Mouse (Mus musculus): ENCODE results near the gene Baat.
"Not testable (repeated sequence)": the region's sequence is repeated elsewhere in the genome, so short reads cannot be mapped to it uniquely, and the experiment has no call there.

Baat gene

DNA sequence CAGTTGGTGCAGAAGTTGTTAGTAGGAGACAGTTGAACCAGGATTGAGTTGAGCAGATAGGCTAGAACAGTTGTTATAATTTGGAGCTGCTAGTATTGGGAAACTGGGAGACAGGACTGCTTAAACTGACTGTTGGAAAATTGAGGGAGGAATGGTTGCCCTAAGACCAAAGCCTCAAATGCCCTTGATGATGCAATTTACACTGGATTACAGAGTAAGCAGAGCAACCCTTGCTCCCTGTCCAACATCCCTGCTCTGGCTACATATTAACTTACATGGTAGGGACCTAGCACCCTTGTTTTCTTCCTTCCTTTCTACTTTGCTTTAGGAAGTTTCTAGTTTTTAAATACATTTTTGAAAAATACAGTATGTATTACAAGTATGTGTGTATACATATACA is 20.9 kb downstream of the Baat start:
- no peak for DNase-seq (ENCODE audit: low read depth, low spot score)

DNA sequence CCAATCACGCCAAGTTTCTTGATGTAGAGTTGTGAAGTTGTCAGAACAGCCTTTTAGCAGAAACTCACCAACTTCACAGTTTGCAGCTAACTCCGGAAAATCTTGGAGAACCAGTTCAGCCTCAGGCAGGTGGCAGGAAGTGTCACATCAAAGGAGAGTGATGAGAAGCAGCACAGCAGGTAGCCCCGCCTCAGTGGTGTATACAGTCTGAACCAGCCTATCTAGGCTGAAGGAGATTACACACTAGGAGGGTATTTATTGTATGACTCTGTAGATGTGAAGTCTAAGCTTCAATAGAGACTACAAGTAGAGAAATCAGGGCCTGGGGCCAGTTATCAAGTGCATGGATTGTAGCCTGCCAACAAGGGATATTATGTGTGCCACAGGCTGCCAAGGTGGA is 25.5 kb downstream of the Baat start:
- no peak for DNase-seq (ENCODE audit: low read depth, low spot score)

DNA sequence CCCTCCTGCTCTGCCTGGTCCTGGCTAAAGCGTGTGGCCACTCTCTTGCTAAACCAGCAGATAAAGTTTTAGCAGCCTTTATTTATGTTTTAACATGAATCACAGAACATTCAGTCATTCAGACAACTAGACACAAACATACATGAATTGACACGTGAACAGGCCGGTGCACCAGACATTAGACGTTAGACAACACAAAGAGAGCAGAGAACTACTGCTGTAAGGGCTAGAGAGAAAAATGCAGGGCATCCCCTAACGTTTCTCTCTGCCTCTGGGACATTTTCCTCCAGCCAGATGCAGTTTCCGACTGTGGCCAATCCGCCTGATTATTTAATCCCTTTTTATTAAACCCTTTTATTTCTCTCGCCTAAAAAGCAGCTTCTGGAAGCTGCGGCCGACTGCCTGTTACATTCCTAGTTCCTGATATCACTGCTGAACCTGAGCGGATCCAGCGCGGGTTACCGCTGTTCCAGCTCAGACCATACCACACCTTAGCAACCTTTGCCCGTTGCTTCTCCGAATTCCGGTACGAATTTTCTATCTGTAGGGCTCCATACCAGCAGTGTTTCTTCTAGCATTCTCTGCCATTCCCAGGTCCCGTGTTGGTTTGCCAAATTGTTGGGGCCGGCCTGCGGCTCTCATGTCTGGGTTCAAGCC is 26.1 kb downstream of the Baat start:
- no peak for DNase-seq (ENCODE audit: low read depth, low spot score)

DNA sequence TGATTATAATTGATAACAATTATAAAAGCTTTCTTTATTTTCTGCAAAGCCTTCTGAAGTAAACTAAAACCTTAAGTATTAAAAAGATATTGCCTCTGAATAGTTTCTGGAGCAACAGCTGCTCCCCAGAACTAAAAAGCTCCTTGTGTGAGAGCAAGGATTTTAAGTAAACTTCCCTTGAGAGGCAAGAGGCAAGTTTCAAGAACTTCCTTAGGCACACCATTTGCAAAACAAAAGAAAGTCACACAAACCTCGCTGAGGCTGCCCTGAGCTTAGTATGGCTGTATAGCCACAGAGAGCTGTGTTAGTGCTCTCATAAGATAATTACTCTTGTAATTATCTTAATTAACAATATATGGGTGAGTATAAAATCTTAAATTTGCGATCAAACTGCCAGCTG is 27.3 kb downstream of the Baat start:
- DNase-seq (ENCODE audit: low read depth, low spot score): peak; percentile 35

DNA sequence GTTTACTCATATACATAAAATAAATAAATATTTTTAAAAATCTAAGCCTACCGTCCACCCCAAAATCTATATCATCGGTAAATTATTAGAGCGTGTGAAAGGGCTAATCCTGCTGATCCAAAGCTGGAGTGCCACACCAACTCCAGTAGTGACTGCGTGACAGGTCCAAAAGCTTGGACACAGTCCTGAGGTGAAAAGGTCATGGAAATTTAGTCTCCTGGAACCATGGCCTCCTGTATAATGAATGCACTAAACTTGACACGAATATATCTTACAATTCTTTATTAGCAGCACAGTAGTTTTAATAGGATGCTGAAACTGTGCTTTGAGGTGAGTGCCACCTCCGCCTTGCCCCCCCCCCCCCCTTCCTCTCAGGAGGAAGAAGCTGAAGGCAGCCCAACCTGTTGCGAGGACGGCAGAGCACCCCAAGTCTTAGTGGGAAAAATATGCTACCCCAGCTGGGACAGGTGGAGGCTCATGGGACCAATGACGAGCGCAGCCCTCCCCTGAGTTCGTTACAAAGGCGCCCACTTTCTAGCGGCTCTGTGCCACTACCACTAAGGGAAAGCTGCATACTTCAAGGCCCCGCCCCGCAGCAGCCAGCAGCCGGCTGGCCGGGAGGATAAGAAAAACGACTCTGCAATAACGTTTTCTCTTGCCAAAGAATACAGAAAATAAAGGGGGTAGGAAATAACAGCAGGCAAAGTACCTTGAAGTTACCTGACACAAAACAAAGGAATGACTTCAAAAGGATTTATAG is 28.1 kb downstream of the Baat start:
- no peak for DNase-seq (ENCODE audit: low read depth, low spot score)

DNA sequence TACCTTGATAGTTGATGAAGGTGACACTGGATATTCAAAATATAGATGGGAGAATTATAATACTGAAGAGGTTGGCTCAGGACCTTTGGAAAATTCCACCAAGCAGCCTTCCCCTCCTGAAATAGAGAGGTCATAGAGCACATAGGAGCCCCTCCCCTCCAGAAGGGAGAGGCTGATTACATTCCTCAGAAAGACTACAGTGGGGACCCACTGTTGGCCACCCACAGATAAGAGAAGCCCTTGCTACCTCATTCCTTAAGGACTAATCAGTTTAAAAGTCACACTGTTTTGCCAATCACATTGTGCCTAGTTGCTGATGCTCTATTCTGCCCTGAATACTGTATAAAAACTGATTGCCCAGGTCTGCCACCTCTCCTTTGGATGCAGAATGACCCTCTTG is 31.8 kb downstream of the Baat start:
- DNase-seq (ENCODE audit: low read depth, low spot score): no peak

DNA sequence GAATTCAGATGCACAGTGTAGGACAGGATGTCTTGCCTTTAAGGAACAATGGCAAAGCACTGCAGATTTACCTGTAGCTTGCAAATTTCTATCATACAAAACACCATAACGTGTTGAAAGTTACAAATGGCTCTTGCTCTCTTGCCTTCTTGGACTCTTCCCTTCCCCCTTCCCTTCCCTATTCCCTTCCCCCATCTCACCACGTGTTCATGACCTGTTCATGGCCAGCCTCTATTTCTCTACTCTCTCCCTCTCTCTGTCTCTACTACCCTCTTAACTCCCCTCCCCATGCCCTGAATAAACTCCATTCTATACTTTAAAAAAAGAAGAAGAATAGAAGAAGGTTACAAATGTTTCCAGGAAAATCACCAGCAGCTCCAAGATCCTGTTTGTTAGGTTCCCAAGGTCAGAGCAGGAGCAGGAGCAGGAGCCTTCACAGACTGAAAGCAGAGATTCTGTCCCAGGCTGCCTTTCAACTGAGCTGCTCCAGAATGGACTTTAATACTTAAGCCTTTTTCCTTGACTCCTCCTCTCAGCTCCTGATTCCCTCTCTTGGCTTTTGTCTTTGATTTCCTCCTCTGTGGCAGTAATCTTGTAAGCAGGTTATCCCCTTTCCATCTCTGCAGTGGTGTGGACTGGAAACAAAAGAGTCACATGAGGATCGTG is 32.8 kb downstream of the Baat start, which contains the start of gene Acnat1:
Gene Acnat1 (minus strand): TSS at position 478 of the 666 bp plus-strand sequence.
- no peak for DNase-seq (ENCODE audit: low read depth, low spot score)

DNA sequence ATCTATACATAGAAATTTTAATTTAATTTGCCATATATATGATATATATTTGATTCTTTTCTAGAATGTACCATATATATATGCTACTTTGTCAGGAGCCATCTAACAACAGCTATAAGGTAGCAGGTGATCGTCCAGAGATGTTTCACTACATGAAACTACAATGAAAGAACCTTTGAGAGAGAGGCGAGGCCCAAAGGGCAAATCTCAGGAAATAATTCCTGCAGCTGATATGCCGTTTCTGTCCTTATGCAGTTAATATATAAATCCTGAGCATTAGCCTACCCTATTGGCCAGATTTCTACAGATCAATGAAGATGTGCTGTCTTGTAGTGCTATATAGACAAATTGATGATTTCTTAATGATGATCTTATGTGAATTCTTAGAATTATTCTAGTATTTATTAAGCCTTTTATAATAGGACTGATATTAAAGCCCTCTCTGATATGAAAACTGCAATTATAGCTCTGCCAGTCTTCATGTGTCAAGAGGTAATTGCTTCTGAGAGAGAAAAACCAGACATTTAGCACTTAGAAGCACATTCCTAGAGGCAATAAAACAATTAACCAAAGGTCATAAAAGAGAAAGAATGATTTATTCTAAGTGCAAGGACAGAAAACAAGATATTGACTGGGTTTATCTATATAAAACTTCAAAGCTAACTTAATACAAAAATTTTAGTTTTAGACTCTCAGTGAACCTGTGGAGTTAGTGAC is 36.8 kb downstream of the Baat start:
- DNase-seq (ENCODE audit: low read depth, low spot score): no peak

DNA sequence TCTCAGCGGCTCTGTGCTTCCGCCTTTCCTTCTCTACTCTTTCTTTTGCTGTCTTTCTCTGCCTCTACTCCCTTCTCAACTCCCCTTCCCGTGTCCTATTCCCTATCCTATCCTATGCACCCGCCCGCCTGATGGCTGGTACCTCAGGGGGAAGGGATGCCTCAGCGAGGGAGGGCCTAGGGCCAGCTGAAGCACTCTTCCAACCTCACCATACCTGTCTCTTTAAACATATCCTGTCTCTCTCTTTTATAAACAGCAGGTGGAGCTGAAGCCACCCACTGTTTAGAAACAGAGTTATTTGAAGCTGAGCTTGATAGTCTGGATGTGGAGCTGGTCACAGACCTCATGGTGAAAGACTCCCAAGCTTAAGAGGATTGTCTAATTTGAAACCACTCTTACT is 39.0 kb downstream of the Baat start:
- peak; percentile 69 for DNase-seq (ENCODE audit: low read depth, low spot score)

DNA sequence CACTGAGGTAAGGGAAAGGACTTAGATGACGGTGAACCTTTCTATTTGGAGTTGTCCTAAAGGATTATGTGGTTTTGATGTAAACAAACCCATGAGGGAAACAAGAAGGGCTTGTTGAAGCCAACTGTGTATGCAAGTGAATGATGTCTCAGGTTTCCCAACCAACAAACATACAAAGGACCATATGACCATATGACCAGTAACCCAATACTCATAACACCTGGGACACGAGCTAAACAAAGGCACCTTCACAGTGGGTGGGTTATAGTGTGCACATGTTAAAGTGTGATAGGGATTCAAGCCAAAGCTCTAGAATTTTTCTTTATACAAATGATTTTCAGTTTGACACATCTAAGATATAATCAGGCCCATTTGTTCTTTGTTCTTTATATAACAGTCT is 50.2 kb downstream of the Baat start:
- no peak for DNase-seq (ENCODE audit: low read depth, low spot score)

DNA sequence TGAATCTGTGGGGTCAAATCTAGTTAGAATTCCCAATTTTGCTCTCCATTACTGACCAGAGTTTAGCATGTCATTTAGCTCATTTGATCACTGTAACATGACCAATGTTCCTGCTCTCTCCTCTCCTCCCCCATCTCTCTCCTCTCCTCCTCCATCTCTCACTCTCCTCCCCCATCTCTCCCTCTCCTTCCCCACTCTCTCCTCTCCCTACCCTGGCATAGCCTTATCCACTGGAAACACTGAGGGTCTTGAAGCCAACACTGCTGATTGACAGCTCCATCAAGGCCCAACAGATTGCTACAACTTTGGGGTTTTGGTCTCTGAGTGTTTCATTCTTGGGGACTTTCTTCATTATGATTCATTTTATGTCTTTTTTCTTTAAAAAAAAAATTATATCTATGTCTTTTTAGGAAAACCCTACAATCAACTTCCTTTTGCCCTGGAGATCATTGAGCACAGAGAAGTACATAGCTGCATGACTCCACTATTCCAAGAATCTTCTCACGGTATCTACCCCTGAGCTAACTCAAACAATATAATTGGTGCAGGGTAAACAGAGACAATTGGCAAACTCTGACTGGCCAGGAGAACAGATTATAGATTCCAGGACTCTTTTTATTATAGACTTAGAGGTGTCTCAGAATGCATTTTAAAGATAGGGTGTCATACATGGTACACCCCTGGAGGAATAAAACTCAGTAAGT is 54.4 kb downstream of the Baat start:
- no peak for DNase-seq (ENCODE audit: low read depth, low spot score)

DNA sequence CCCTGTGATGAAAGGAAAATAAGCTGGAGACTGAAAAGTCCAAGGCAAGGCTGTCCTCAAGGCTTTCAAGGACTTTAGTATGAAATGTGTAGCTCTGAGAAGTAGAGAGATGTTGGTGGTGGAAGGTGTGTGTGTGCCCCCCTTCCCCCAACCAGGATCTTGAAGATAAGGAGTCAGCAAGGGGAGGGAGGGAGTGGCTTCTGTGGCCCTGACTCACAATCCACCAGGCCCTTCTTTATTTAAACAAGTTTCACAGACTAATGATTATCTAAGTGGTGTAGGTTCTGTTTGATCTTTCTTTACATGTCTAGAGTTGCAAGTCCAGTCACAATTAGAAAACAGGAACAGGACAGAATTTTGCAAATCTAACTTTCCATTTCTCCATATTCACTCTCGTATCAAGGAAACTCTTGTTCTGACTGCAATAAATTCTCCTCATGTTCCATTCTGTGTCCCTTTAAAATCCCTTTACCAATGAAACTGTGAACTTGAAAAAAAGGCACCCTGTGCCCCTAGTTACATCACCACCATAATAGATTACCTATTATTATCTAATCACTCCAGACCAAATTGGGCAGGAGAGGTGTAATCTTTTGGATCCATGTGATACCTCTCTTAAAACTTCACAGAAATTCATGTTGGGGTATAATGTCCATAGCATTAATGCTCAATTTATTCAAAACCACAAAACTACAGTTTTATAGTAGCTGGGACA is 55.1 kb downstream of the Baat start:
- DNase-seq (ENCODE audit: low read depth, low spot score): not testable (repeated sequence)
